Mouse (Mus musculus) cortical plate, adult 2 months (tissue): ENCODE data around the gene Lrrc42.
A peak's percentile ranks its signal among the peaks of the same experiment; 100 is the strongest.

Experiments
- CTCF ChIP-seq: fragments of 200-500 bp; IDR thresholded peaks from 2 replicates; pipeline ENCODE4 v1.5.1; 2011; ENCODE audit warnings: mild to moderate bottlenecking, control low read depth, low read length; ENCODE audit not compliant: insufficient read depth; ENCODE audit errors: extremely low read depth
- POLR2A ChIP-seq: fragments of 200-500 bp; IDR thresholded peaks from 2 replicates; pipeline ENCODE4 v1.6.1; 2011; ENCODE audit warnings: mild to moderate bottlenecking, low read length, control low read depth; ENCODE audit not compliant: insufficient read depth; ENCODE audit errors: extremely low read depth

GRCm38 (mm10) chr4:107250494-107250893 is 2.8 kb downstream of the Lrrc42 start:
- TF ChIP-seq CTCF (peak; percentile 68), POLR2A (no peak)
